Mouse (Mus musculus): Measurements from ENCODE around the gene Lrrc23. TPM values are rescaled to one million over a fixed set of nuclear protein-coding genes. Genes with fewer than 3 reads are reported as not detected.

Gene Lrrc23
- total RNA-seq, 2 experiments from 2014 or later, result 0.51 to 1.0 TPM

- no peak for DNase-seq
- intact Hi-C loops (cut with DNase I), result no loop called here
These were observed 49.4 kb downstream of the Lrrc23 start for GRCm38 (mm10) chr6:124729850-124730705.

GRCm38 (mm10) chr6:124728621-124729020 is 50.9 kb downstream of the Lrrc23 start:
- intact Hi-C loops (cut with DNase I), result no loop called here
- DNase-seq, result no peak

GRCm38 (mm10) chr6:124724472-124724871 is 55.1 kb downstream of the Lrrc23 start:
- no peak for DNase-seq
- intact Hi-C loops (cut with DNase I), result no loop called here

- DNase-seq, result no peak
- intact Hi-C loops (cut with DNase I), result no loop called here
These were observed 56.0 kb downstream of the Lrrc23 start for GRCm38 (mm10) chr6:124723541-124723940.

- intact Hi-C loops (cut with DNase I), result no loop called here
- peak in 1 of 2 experiments; percentile 51 for DNase-seq
These were observed 56.6 kb downstream of the Lrrc23 start for GRCm38 (mm10) chr6:124722876-124723473.

GRCm38 (mm10) chr6:124720904-124721303 is 58.6 kb downstream of the Lrrc23 start:
- intact Hi-C loops (cut with DNase I), result loop anchor here (2.0 kb wide), 1 partner anchor 18 kb away; the partner anchor contains the start of gene Ptpn6
- no peak for DNase-seq

Other genes with a start within 250 kb of the Lrrc23 start
- gene C1s1, start 237.4 kb downstream of the Lrrc23 start, total RNA-seq (2021), result 10 to 100 TPM; 25.3 to 25.6 TPM
- 1 to 10 TPM; 1.1 to 1.5 TPM for gene C1rb, start 209.4 kb downstream of the Lrrc23 start, total RNA-seq (2021)
- under 1 TPM; 0.41 to 0.65 TPM for gene C1s2, start 143.6 kb downstream of the Lrrc23 start, total RNA-seq (2021)
- gene Lpcat3, start 116.7 kb downstream of the Lrrc23 start, total RNA-seq (2021), result 10 to 100 TPM; 54.0 to 56.7 TPM
- gene Emg1, start 67.5 kb downstream of the Lrrc23 start, total RNA-seq (2021), result 10 to 100 TPM; 58.8 to 68.4 TPM
- 100 to 1,000 TPM; 326 to 358 TPM for gene Phb2, start 67.4 kb downstream of the Lrrc23 start, total RNA-seq (2021)
- gene Ptpn6, start 41.0 kb downstream of the Lrrc23 start, total RNA-seq (2021), result 1 to 10 TPM; 4.2 to 8.5 TPM
- 100 to 1,000 TPM; 323 to 327 TPM for gene Grcc10, start 38.4 kb downstream of the Lrrc23 start, total RNA-seq (2021)
- 1 to 10 TPM in 1 of 2 experiments, not detected in 1; 1.5 TPM for gene Gm45234, start 23.7 kb downstream of the Lrrc23 start, total RNA-seq (2021)
- 10 to 100 TPM; 48.1 to 48.9 TPM for gene Atn1, start 23.2 kb downstream of the Lrrc23 start, total RNA-seq (2021)
- gene Eno2, start 10.1 kb downstream of the Lrrc23 start, total RNA-seq (2021), result 1 to 10 TPM; 2.6 to 4.0 TPM
- gene Spsb2, start 28.9 kb upstream of the Lrrc23 start, total RNA-seq (2021), result 1 to 10 TPM; 3.2 to 3.5 TPM
- gene Tpi1, start 34.6 kb upstream of the Lrrc23 start, total RNA-seq (2021), result 100 to 1,000 TPM; 772 to 817 TPM
- 10 to 100 TPM; 78.2 TPM for gene Usp5, start 49.8 kb upstream of the Lrrc23 start, total RNA-seq (2021)
- gene Cdca3, start 49.8 kb upstream of the Lrrc23 start, total RNA-seq (2021), result 1 to 10 TPM; 3.5 to 9.6 TPM
- gene Gnb3, start 60.5 kb upstream of the Lrrc23 start, total RNA-seq (2021), result 1 to 10 TPM; 2.8 to 3.3 TPM
- gene P3h3, start 78.0 kb upstream of the Lrrc23 start, total RNA-seq (2021), result 10 to 100 TPM; 17.9 to 19.5 TPM
- gene Gpr162, start 84.3 kb upstream of the Lrrc23 start, total RNA-seq (2021), result 1 to 10 TPM; 1.8 to 2.4 TPM
- gene Cd4, start 108.5 kb upstream of the Lrrc23 start, total RNA-seq (2021), result 10 to 100 TPM in 1 of 2 experiments, 1 to 10 TPM in 1; 1.2 to 12.3 TPM
- under 1 TPM; 0.62 to 0.80 TPM for gene Lag3, start 132.0 kb upstream of the Lrrc23 start, total RNA-seq (2021)
- gene Ptms, start 140.4 kb upstream of the Lrrc23 start, total RNA-seq (2021), result 100 to 1,000 TPM; 369 to 378 TPM
- gene Mlf2, start 151.7 kb upstream of the Lrrc23 start, total RNA-seq (2021), result 100 to 1,000 TPM; 214 to 217 TPM
- gene Cops7a, start 185.8 kb upstream of the Lrrc23 start, total RNA-seq (2021), result 10 to 100 TPM; 90.1 to 99.6 TPM
- under 1 TPM; 0.60 to 0.66 TPM for gene Pianp, start 217.0 kb upstream of the Lrrc23 start, total RNA-seq (2021)
- gene Zfp384, start 229.4 kb upstream of the Lrrc23 start, total RNA-seq (2021), result 10 to 100 TPM; 24.4 to 24.8 TPM